Mouse (Mus musculus) midbrain, embryonic 11.5 days (tissue): ENCODE data around the gene Zfp759. TPM values are rescaled to one million over a fixed set of nuclear protein-coding genes. Genes with fewer than 3 reads are reported as not detected.

Experiments used
- ATAC-seq: fragments of 200-750 bp; cut with Nextera tagmentation; 2 replicates; pipeline ENCODE4 v1.8.0; 2017; ENCODE audit warnings: moderate TSS enrichment, moderate library complexity; ENCODE audit not compliant: low FRiP score
- DNase-seq: peaks from one replicate; pipeline ENCODE4 v3.0.0; 2015; ENCODE audit warnings: low spot score; ENCODE audit errors: missing footprints
- H3K27ac ChIP-seq: fragments of 300-500 bp; sonication (generic); 2 replicates; pipeline ENCODE4 v1.5.1; 2014; ENCODE audit warnings: low read depth, low read length
- H3K27me3 ChIP-seq: fragments of 300-500 bp; sonication (generic); 2 replicates; pipeline ENCODE4 v1.6.1; 2014; ENCODE audit warnings: mild to moderate bottlenecking, low read length, moderate library complexity, mixed read lengths; ENCODE audit not compliant: control insufficient read depth, insufficient read depth
- H3K36me3 ChIP-seq: fragments of 300-500 bp; sonication (generic); 2 replicates; pipeline ENCODE4 v1.6.1; 2014; ENCODE audit warnings: mild to moderate bottlenecking, low read length, moderate library complexity, mixed read lengths; ENCODE audit not compliant: control insufficient read depth, insufficient read depth
- H3K4me1 ChIP-seq: fragments of 300-500 bp; sonication (generic); 2 replicates; pipeline ENCODE4 v1.6.1; 2014; ENCODE audit warnings: low read length; ENCODE audit not compliant: control insufficient read depth, insufficient read depth
- H3K4me2 ChIP-seq: fragments of 300-500 bp; sonication (generic); 2 replicates; pipeline ENCODE4 v1.6.1; 2014; ENCODE audit warnings: mild to moderate bottlenecking, moderate library complexity
- H3K4me3 ChIP-seq: fragments of 300-500 bp; sonication (generic); 2 replicates; pipeline ENCODE4 v1.5.1; 2014; ENCODE audit warnings: low read depth, low read length
- H3K9ac ChIP-seq: fragments of 300-500 bp; sonication (generic); 2 replicates; pipeline ENCODE4 v1.6.1; 2014; ENCODE audit warnings: low read length
- H3K9me3 ChIP-seq: fragments of 300-500 bp; sonication (generic); 2 replicates; pipeline ENCODE4 v1.6.1; 2016; ENCODE audit warnings: low read length; ENCODE audit not compliant: control insufficient read depth
- WGBS: fragments of 180-500 bp; shearing (Covaris S2); extraction: QIAGEN DNeasy Blood & Tissue Kit; methylation state at CpG from one replicate; pipeline ENCODE4 v1.1.7; 2014; 5-methylcytosine and 5-hydroxymethylcytosine counted together
- polyA plus RNA-seq: library from polyadenylated mRNA; unstranded; fragments of >200 nt; fragmentation: Nextera tagmentation; extraction: Ambion mirVana; gene quantifications from 2 replicates; pipeline ENCODE4 v1.2.1, GENCODE M21; 2014

Gene Zfp759
- polyA plus RNA-seq, 1 experiment from 2014 or later, result 2.2 TPM

DNA sequence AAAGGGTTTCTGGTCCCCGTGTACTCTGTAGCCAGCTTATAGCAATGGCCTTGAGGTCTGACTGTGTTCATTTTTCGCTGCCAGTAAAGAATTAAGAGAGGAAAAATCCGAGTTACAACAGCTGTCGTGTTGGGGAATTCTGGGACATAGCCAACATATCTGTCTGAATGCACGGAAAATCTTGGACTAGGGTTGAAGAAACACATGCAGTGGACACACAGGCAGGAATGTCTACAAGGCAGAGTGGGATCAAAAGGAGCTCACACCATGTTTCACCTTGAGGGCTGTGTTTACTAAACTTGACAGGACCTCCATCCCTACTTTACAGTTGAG lies 52.2 kb downstream of the Zfp759 start:
- H3K4me1 ChIP-seq, result peaks cover 3% of the 10 kb centered on the region; the same call in 1 of the 2 replicates
- H3K4me3 ChIP-seq, result peak overlapping the region; percentile 52
- 30% methylated on average over 5 of the region's 5 CpGs for WGBS
- no peak overlapping the region for H3K27ac ChIP-seq
- peak overlapping the region; percentile 71; the same call in 1 of the 2 replicates for H3K9ac ChIP-seq
- ATAC-seq, result no peak
- no peak for DNase-seq
- H3K9me3 ChIP-seq, result no peaks in the 10 kb centered on the region
- peak overlapping the region; percentile 50 for H3K4me2 ChIP-seq
- no peaks in the 10 kb centered on the region for H3K36me3 ChIP-seq
- no peaks in the 10 kb centered on the region for H3K27me3 ChIP-seq

Other genes with a start within 250 kb of the Zfp759 start
- gene Gm10767, start 216.7 kb upstream of the Zfp759 start, polyA plus RNA-seq, result 1.3 and 2.0 TPM in 2 replicates
- gene Zfp712, start 60.5 kb upstream of the Zfp759 start, polyA plus RNA-seq, result 6.0 and 6.7 TPM in 2 replicates
- gene Zfp708, start 23.7 kb upstream of the Zfp759 start, polyA plus RNA-seq, result 8.5 and 10.3 TPM in 2 replicates
- gene Gm28557, start 13.1 kb upstream of the Zfp759 start, polyA plus RNA-seq, result 1.7 and 3.0 TPM in 2 replicates
- not detected in 2 replicates for gene Rslcan18, start 5.4 kb upstream of the Zfp759 start, polyA plus RNA-seq
- 4.3 and 6.6 TPM in 2 replicates for gene Rsl1, start 51.5 kb downstream of the Zfp759 start, polyA plus RNA-seq
- 1.7 and 1.9 TPM in 2 replicates for gene Zfp455, start 72.8 kb downstream of the Zfp759 start, polyA plus RNA-seq
- gene Zfp458, start 156.8 kb downstream of the Zfp759 start, polyA plus RNA-seq, result 2.6 and 2.9 TPM in 2 replicates
- gene Zfp457, start 184.8 kb downstream of the Zfp759 start, polyA plus RNA-seq, result 0.12 and 0.40 TPM in 2 replicates
- 2.1 and 2.5 TPM in 2 replicates for gene Zfp595, start 210.9 kb downstream of the Zfp759 start, polyA plus RNA-seq
- not detected in 2 replicates for gene Gm28044, start 238.9 kb downstream of the Zfp759 start, polyA plus RNA-seq
- gene Zfp953, start 238.9 kb downstream of the Zfp759 start, polyA plus RNA-seq, result 1.1 and 1.2 TPM in 2 replicates